8 mouse cellular contexts compared by ENCODE assay signal in the genomic region with DNA sequence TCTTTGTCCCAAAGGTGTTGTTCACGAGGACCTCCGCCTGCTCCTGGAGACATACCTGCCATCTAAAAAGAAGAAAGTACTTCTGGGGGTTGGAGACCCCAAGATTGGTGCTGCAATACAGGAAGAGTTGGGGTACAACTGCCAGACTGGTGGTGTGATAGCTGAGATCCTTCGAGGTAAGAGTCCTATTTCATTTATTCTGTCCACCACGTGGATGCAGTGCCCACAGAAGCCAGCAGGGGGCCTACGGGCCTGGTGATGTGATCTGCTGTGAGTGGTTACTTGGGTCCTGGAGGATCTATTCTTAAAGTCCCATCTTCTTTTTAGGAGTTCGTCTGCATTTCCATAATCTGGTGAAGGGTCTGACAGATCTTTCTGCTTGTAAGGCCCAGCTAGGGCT. TPM values are rescaled to one million over a fixed set of nuclear protein-coding genes. Genes with fewer than 3 reads are reported as not detected.
DNase-seq lines count a peak whose midpoint lies in the region; ATAC-seq lines count a peak whose summit lies in the region.

No protein-coding gene starts in this region.

- H3K4me2 ChIP-seq in forebrain, embryonic 14.5 days (ENCODE audit: low read length) = peak overlapping the region; percentile 90
- H3K4me2 ChIP-seq in kidney, embryonic 14.5 days (replicated peaks; ENCODE audit: low read depth, low read length) = peak overlapping the region; percentile 80

- peak; percentile 82 for DNase-seq in CD4-positive, CD25-positive, alpha-beta regulatory T cell, adult 2 months (ENCODE audit: low read depth, low spot score)
- DNase-seq in B cell, adult 2 months = peak; percentile 86 to 88
- DNase-seq in c-Kit-negative CD71-positive TER-119-positive erythroid progenitor cells, embryonic 14.5 days (ENCODE audit: low read depth, low spot score) = peak; percentile 78
- DNase-seq in forebrain, embryonic 14.5 days (ENCODE audit: low spot score) = peak; percentile 55
- peak; percentile 66 for DNase-seq in lung, postnatal 10 days
- DNase-seq in spleen, adult 12 weeks (ENCODE audit: low spot score) = peak; percentile 76

- H3K4me3 ChIP-seq in forebrain, embryonic 14.5 days (ENCODE audit: low read depth, low read length) = peak overlapping the region; percentile 73
- H3K4me3 ChIP-seq in kidney, embryonic 14.5 days (ENCODE audit: low read length) = peak overlapping the region; percentile 63

- peak overlapping the region; percentile 79 for H3K9ac ChIP-seq in forebrain, embryonic 14.5 days (ENCODE audit: low read length)
- peak overlapping the region; percentile 90 for H3K9ac ChIP-seq in kidney, embryonic 14.5 days (ENCODE audit: low read depth, low read length)

- H3K4me1 ChIP-seq in forebrain, embryonic 14.5 days (ENCODE audit: control insufficient read depth, insufficient read depth, low read length) = peaks cover 7% of the 10 kb centered on the region
- peaks cover 19% of the 10 kb centered on the region; the same call in 1 of the 2 replicates for H3K4me1 ChIP-seq in kidney, embryonic 14.5 days (ENCODE audit: control insufficient read depth, insufficient read depth, low read length)

- no peak for ATAC-seq in CD4-positive, CD25-positive, alpha-beta regulatory T cell, adult 4 months
- no peak for ATAC-seq in forebrain, embryonic 14.5 days
- no peak for ATAC-seq in kidney, embryonic 14.5 days (ENCODE audit: low FRiP score, low TSS enrichment)

- no peak overlapping the region for H3K27ac ChIP-seq in forebrain, embryonic 14.5 days (ENCODE audit: low read depth, low read length)
- H3K27ac ChIP-seq in kidney, embryonic 14.5 days (ENCODE audit: low read depth, low read length) = no peak overlapping the region

- peaks cover 50% of the 10 kb centered on the region for H3K36me3 ChIP-seq in forebrain, embryonic 14.5 days (ENCODE audit: control insufficient read depth, insufficient read depth, low read length)
- peaks cover 52% of the 10 kb centered on the region for H3K36me3 ChIP-seq in kidney, embryonic 14.5 days (ENCODE audit: control insufficient read depth, insufficient read depth, low read length)

- 35% methylated on average over 6 of the region's 6 CpGs for WGBS in forebrain, embryonic 14.5 days
- 52% methylated on average over 6 of the region's 6 CpGs for WGBS in kidney, embryonic 14.5 days

- no peaks in the 10 kb centered on the region for H3K9me3 ChIP-seq in forebrain, embryonic 14.5 days (replicated peaks; ENCODE audit: control insufficient read depth, low read length)
- no peaks in the 10 kb centered on the region for H3K9me3 ChIP-seq in kidney, embryonic 14.5 days (ENCODE audit: control insufficient read depth, low read length)

- H3K27me3 ChIP-seq in forebrain, embryonic 14.5 days (replicated peaks; ENCODE audit: control insufficient read depth, insufficient read depth, low read length) = no peaks in the 10 kb centered on the region
- H3K27me3 ChIP-seq in kidney, embryonic 14.5 days (ENCODE audit: control insufficient read depth, insufficient read depth, low read length) = no peaks in the 10 kb centered on the region

RNA-seq across cellular contexts. Expression of gene Nop56, which starts 1.4 kb away (rescaled TPM):
- polyA plus RNA-seq in CD4-positive, CD25-positive, alpha-beta regulatory T cell, adult 4 months (2017; shearing (Covaris generic)) = 100 to 1,000 TPM; 390 to 407 TPM
- polyA plus RNA-seq in forebrain, embryonic 14.5 days (2014; fragmentation: Nextera tagmentation; extraction: Ambion mirVana) = 264 and 265 TPM in 2 replicates
- polyA plus RNA-seq in kidney, embryonic 14.5 days (2014; fragmentation: Nextera tagmentation; extraction: Ambion mirVana) = 311 and 354 TPM in 2 replicates

RNA-seq across cellular contexts. Expression of gene Idh3b, which starts 8.7 kb away (rescaled TPM):
- polyA plus RNA-seq in CD4-positive, CD25-positive, alpha-beta regulatory T cell, adult 4 months (2017; shearing (Covaris generic)) = 100 to 1,000 TPM; 142 to 200 TPM
- polyA plus RNA-seq in forebrain, embryonic 14.5 days (2014; fragmentation: Nextera tagmentation; extraction: Ambion mirVana) = 178 and 184 TPM in 2 replicates
- polyA plus RNA-seq in kidney, embryonic 14.5 days (2014; fragmentation: Nextera tagmentation; extraction: Ambion mirVana) = 175 and 181 TPM in 2 replicates

RNA-seq across cellular contexts. Expression of gene Ebf4, which starts 19.3 kb away (rescaled TPM):
- not detected for polyA plus RNA-seq in CD4-positive, CD25-positive, alpha-beta regulatory T cell, adult 4 months (2017; shearing (Covaris generic))
- 2.1 and 2.4 TPM in 2 replicates for polyA plus RNA-seq in forebrain, embryonic 14.5 days (2014; fragmentation: Nextera tagmentation; extraction: Ambion mirVana)
- 2.8 and 3.1 TPM in 2 replicates for polyA plus RNA-seq in kidney, embryonic 14.5 days (2014; fragmentation: Nextera tagmentation; extraction: Ambion mirVana)
